Mouse (Mus musculus): ENCODE data around the gene Isoc2a. TPM values are rescaled to one million over a fixed set of nuclear protein-coding genes. Genes with fewer than 3 reads are reported as not detected.
A peak's percentile ranks its signal among the peaks of the same experiment; 100 is the strongest.

Isoc2a gene
- total and polyA plus RNA-seq, 2 experiments from 2014 or later, result 0.52 to 7.7 TPM

DNA sequence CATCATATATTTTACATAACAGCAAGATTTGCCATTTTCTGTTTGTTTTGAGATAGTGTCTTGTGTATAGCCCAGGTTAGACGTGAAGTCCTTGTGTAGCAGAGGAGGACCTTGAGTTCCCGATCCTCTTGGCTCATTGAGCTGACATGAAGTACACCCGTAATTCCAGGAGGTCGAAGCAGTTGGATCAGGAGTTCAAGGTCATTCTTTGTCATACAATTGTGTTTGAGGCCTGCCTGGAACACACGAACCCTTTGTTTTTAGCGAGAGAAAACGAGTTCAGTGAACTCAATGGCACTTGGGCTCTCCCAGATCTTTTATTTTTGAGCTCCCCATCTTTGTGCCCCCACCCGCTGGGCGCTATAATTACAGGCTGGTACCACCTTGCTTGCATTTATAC lies 25.5 kb downstream of the Isoc2a start:
- Histone ChIP-seq H3K4me3 (ENCODE audit: low read depth, low read length) (no peak overlapping the region), H3K9ac (replicated peaks; ENCODE audit: low read length, poor library complexity, severe bottlenecking) (no peak overlapping the region), H3K36me3 (ENCODE audit: insufficient read depth, low read length) (no peaks in the 10 kb centered on the region), H3K4me2 (ENCODE audit: low read depth, low read length, poor library complexity, severe bottlenecking) (no peak overlapping the region), H3K9me3 (ENCODE audit: low read length) (no peaks in the 10 kb centered on the region), H3K27me3 (ENCODE audit: insufficient read depth, low read length) (no peaks in the 10 kb centered on the region), H3K4me1 (ENCODE audit: insufficient read depth, low read length) (peaks cover 3% of the 10 kb centered on the region; the same call in 1 of the 2 replicates), H3K27ac (ENCODE audit: low read depth, low read length) (no peak overlapping the region)
- ATAC-seq (ENCODE audit: low FRiP score) (no peak), DNase-seq (ENCODE audit: low spot score) (no peak)
- WGBS, result 84% methylated on average over 9 of the region's 9 CpGs
- no peak for TF ChIP-seq CTCF (IDR thresholded peaks at IDR 0.05)

DNA sequence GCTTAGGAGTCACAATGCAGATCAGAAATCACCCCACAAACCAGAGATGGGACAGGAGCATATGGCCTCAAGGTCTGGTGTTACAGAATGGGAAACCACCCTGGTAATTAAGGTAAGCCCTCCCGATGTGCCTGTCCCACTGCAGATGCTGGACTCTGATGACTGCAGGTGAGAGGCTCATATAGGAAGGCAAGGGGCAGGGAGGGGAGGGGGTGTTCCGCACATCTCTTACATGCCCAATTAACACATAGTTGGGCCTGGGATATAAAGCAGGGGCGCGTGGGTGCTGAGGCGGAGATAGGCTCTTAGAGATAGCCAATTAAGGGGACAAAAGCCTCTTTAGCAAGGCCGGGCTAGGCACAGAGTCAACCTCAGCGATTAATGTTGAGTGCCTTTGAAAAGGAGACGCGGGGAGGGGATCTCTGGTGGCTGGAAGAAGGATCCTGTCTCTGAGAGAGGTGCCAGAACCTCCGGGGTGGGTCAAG lies 29.6 kb downstream of the Isoc2a start, which contains the start of gene Gm36210:
Gene Gm36210 (minus strand): TSS at position 51 of the 485 bp plus-strand sequence.
- H3K9ac ChIP-seq (replicated peaks; ENCODE audit: low read length, poor library complexity, severe bottlenecking), result no peak within 1 kb of the TSS
- no peak within 1 kb of the TSS for H3K4me2 ChIP-seq (ENCODE audit: low read depth, low read length, poor library complexity, severe bottlenecking)
- no peak within 1 kb of the TSS for H3K4me3 ChIP-seq (ENCODE audit: low read depth, low read length)
- WGBS, result 59% methylated on average over 10 of the region's 10 CpGs
- no peaks in the 10 kb centered on the region for H3K27me3 ChIP-seq (ENCODE audit: insufficient read depth, low read length)
- no peak within 1 kb of the TSS for H3K27ac ChIP-seq (ENCODE audit: low read depth, low read length)
- ATAC-seq (ENCODE audit: low FRiP score), result no peak
- H3K36me3 ChIP-seq (ENCODE audit: insufficient read depth, low read length), result no peaks in the 10 kb centered on the region
- no peaks in the 10 kb centered on the region for H3K9me3 ChIP-seq (ENCODE audit: low read length)
- no peaks in the 10 kb centered on the region for H3K4me1 ChIP-seq (ENCODE audit: insufficient read depth, low read length)
- no peak for TF ChIP-seq CTCF (IDR thresholded peaks at IDR 0.05)
- DNase-seq (ENCODE audit: low spot score), result no peak

DNA sequence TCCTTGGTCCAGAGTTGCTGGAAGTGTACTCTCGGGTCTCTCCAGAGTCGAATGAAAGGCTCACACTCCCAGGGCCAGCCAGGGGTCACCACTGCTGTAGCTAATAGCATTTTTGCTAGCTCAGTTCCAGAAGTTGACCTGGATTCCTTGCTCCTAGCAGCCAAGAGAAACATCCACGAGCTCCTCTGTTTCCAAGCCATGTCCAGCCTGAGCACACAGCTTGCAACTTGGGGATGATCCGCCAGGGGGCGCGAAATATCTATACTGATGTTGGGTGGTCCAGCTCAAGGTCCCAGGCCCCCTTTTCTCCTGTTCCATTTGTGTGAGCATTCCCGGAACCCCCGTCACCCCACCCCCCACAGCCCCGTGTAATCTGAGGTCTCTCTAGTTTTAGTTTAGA lies 34.6 kb downstream of the Isoc2a start:
- ATAC-seq (ENCODE audit: low FRiP score) (no peak), DNase-seq (ENCODE audit: low spot score) (peak; percentile 72)
- Histone ChIP-seq H3K9me3 (ENCODE audit: low read length) (no peaks in the 10 kb centered on the region), H3K36me3 (ENCODE audit: insufficient read depth, low read length) (no peaks in the 10 kb centered on the region), H3K27me3 (ENCODE audit: insufficient read depth, low read length) (no peaks in the 10 kb centered on the region), H3K4me3 (ENCODE audit: low read depth, low read length) (no peak overlapping the region; the same call in 1 of the 2 replicates), H3K4me1 (ENCODE audit: insufficient read depth, low read length) (0 out of 2 replicates have a peak, but pooled peaks cover 3% of the 10 kb centered on the region), H3K27ac (ENCODE audit: low read depth, low read length) (no peak overlapping the region), H3K4me2 (ENCODE audit: low read depth, low read length, poor library complexity, severe bottlenecking) (0 out of 2 replicates have a peak overlapping the region, but pooled peaks have one; percentile 12), H3K9ac (replicated peaks; ENCODE audit: low read length, poor library complexity, severe bottlenecking) (no peak overlapping the region)
- WGBS, result 36% methylated on average over 9 of the region's 9 CpGs
- peak; percentile 61 for TF ChIP-seq CTCF (IDR thresholded peaks at IDR 0.05)

DNA sequence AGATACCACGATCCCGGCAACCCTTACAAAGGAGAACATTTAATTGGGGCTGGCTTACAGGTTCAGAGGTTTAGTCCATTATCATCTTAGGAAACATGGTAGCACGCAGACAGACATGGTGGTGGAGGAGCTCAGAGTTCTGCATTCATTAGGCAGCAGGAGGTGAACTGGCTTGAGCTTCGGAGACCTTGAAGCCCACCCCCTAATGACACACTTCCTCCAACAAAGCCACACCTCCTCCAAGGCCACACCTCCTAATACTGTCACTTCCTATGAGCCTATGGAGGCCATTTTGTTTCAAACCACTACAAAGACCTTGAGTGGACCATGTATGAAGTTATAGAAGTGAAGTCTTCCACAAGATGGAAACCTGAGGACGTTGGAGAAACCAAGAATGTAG lies 35.3 kb downstream of the Isoc2a start:
- Histone ChIP-seq H3K9me3 (ENCODE audit: low read length) (no peaks in the 10 kb centered on the region), H3K9ac (replicated peaks; ENCODE audit: low read length, poor library complexity, severe bottlenecking) (no peak overlapping the region), H3K27me3 (ENCODE audit: insufficient read depth, low read length) (no peaks in the 10 kb centered on the region), H3K4me3 (ENCODE audit: low read depth, low read length) (peak overlapping the region; percentile 16), H3K27ac (ENCODE audit: low read depth, low read length) (no peak overlapping the region), H3K4me1 (ENCODE audit: insufficient read depth, low read length) (peaks cover 8% of the 10 kb centered on the region; the same call in 1 of the 2 replicates), H3K36me3 (ENCODE audit: insufficient read depth, low read length) (no peaks in the 10 kb centered on the region), H3K4me2 (ENCODE audit: low read depth, low read length, poor library complexity, severe bottlenecking) (0 out of 2 replicates have a peak overlapping the region, but pooled peaks have one; percentile 9)
- DNase-seq (ENCODE audit: low spot score), result peak; percentile 55
- TF ChIP-seq CTCF (IDR thresholded peaks at IDR 0.05), result no peak
- 60% methylated on average over 5 of the region's 5 CpGs for WGBS
- no peak for ATAC-seq (ENCODE audit: low FRiP score)

DNA sequence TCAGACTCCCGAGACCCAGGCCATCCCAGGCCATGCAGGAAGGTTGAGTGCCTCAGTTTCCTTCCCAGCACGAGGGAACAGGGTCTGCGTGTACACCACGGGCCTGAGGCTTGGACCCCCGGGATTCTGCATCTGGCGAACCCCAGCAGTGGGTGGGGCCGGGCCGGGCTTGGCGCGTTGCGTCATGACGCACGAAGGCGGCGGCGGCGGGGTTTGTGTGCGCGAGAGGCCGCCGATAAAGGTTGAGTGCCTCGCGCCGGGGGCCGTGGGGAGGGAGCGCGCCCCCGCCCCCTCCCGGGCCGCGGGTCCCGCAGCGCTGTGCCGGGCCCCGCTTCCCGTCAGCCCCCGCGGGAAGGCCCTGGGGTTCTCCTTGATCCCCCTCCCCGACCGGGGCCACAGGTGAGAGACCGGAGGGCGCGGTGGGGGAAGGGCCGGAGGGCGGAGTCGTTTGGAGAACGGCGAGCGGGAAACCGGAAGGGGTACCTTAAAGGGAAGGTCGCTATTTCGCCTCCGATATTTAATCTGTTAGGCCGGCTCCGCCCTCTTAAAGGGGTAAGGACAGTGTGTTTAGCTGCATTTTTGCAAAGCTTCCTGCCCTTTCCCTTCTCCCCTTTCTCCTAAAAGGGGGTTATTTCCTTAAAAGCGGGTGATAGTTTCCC lies 38.2 kb downstream of the Isoc2a start, which contains the start of gene Zfp628:
Gene Zfp628 (plus strand): TSS at position 211 of the 659 bp plus-strand sequence.
- peak within 1 kb of the TSS; percentile 74 for H3K9ac ChIP-seq (replicated peaks; ENCODE audit: low read length, poor library complexity, severe bottlenecking)
- under 1% methylated on average over 34 of the region's 56 CpGs for WGBS
- peak; percentile 91 for ATAC-seq (ENCODE audit: low FRiP score)

More for the DNA sequence above, 38.2 kb downstream of the Isoc2a start, which contains the start of gene Zfp628:
- peaks cover 8% of the 10 kb centered on the region; the same call in 1 of the 2 replicates for H3K4me1 ChIP-seq (ENCODE audit: insufficient read depth, low read length)
- peak within 1 kb of the TSS; percentile 98 for H3K27ac ChIP-seq (ENCODE audit: low read depth, low read length)
- no peak for TF ChIP-seq CTCF (IDR thresholded peaks at IDR 0.05)
- H3K36me3 ChIP-seq (ENCODE audit: insufficient read depth, low read length), result peaks cover 18% of the 10 kb centered on the region
- H3K9me3 ChIP-seq (ENCODE audit: low read length), result no peaks in the 10 kb centered on the region
- DNase-seq (ENCODE audit: low spot score), result peak; percentile 97
- H3K27me3 ChIP-seq (ENCODE audit: insufficient read depth, low read length), result no peaks in the 10 kb centered on the region
- H3K4me2 ChIP-seq (ENCODE audit: low read depth, low read length, poor library complexity, severe bottlenecking), result peak within 1 kb of the TSS; percentile 44
- H3K4me3 ChIP-seq (ENCODE audit: low read depth, low read length), result peak within 1 kb of the TSS; percentile 57

Data from midbrain, postnatal 0 days (tissue).